Mouse (Mus musculus) olfactory bulb, adult 2 months (tissue): ENCODE data around the gene Cabp7.

Experiments
- CTCF ChIP-seq: fragments of 200-500 bp; IDR thresholded peaks from 2 replicates; pipeline ENCODE4 v1.5.1; 2012; ENCODE audit warnings: low read depth, mild to moderate bottlenecking, low read length, moderate library complexity; ENCODE audit not compliant: insufficient read depth
- POLR2A ChIP-seq: fragments of 200-500 bp; IDR thresholded peaks from 2 replicates; pipeline ENCODE4 v1.6.1; 2012; ENCODE audit warnings: mild to moderate bottlenecking, low read depth, low read length, moderate library complexity; ENCODE audit not compliant: insufficient read depth

GRCm38 (mm10) chr11:4740785-4741184 lies 5.8 kb downstream of the Cabp7 start:
- no peak for TF ChIP-seq POLR2A
- no peak for TF ChIP-seq CTCF
